Comparison of ENCODE assay signal across 15 mouse cellular contexts in genomic region chr2:92299896-92300295, GRCm38 (mm10).
DNase-seq lines count a peak whose midpoint lies in the region; ATAC-seq lines count a peak whose summit lies in the region.
"Had no signal": no experiment of that assay in that cellular context is flagged by ENCODE, and none has a peak within 500 bp of the region (broad histone marks: within the 10 kb centered on the region; RNA-seq: fewer than 3 reads in every experiment).

No protein-coding gene starts in this region.

- no peak for DNase-seq in forebrain, embryonic 10.5 days (ENCODE audit: extremely low spot score, low spot score)
- DNase-seq in 416B (ENCODE audit: low read depth): peak; percentile 82
- no peak for DNase-seq in kidney, postnatal 10 days
- DNase-seq in cerebellum, adult 11 months: no peak
- DNase-seq in cerebellum, postnatal 25 days: no peak
- DNase-seq: adrenal gland, postnatal 36 days; cerebellum, adult 2 months; gastrocnemius, postnatal 10 days; kidney, postnatal 36 days; right cerebral cortex, adult 18-20 months; thymus, postnatal 25 days had no signal

- no peak overlapping the region for H3K4me2 ChIP-seq in forebrain, embryonic 13.5 days

- H3K36me3 ChIP-seq in forebrain, embryonic 13.5 days (ENCODE audit: poor library complexity, severe bottlenecking): no peaks in the 10 kb centered on the region
- H3K36me3 ChIP-seq in forebrain, embryonic 10.5 days (replicated peaks): no peaks in the 10 kb centered on the region

- 40% methylated on average over 10 of the region's 10 CpGs for WGBS in forebrain, embryonic 13.5 days
- WGBS in forebrain, embryonic 10.5 days: 71% methylated on average over 10 of the region's 10 CpGs

- H3K9ac ChIP-seq in forebrain, embryonic 13.5 days: 0 out of 2 replicates have a peak overlapping the region, but pooled peaks have one; percentile 34

- H3K4me3 ChIP-seq in forebrain, embryonic 13.5 days: no peak overlapping the region
- no peak overlapping the region for H3K4me3 ChIP-seq in forebrain, embryonic 10.5 days

- no peak for ATAC-seq in forebrain, embryonic 13.5 days
- ATAC-seq in common myeloid progenitor, adult 5-6 weeks (replicated peaks; ENCODE audit: low read depth, poor library complexity, severe bottlenecking): peak; percentile 73
- ATAC-seq in megakaryocyte progenitor cell, adult 5-6 weeks (replicated peaks; ENCODE audit: poor library complexity): peak; percentile 71

- H3K27ac ChIP-seq in forebrain, embryonic 13.5 days: peak overlapping the region; percentile 35; the same call in 1 of the 2 replicates
- no peak overlapping the region for H3K27ac ChIP-seq in forebrain, embryonic 10.5 days

- no peaks in the 10 kb centered on the region for H3K9me3 ChIP-seq in forebrain, embryonic 13.5 days (replicated peaks)
- H3K9me3 ChIP-seq in forebrain, embryonic 10.5 days: no peaks in the 10 kb centered on the region

- peaks cover 25% of the 10 kb centered on the region for H3K4me1 ChIP-seq in forebrain, embryonic 13.5 days
- H3K4me1 ChIP-seq in forebrain, embryonic 10.5 days: peaks cover 14% of the 10 kb centered on the region

- H3K27me3 ChIP-seq in forebrain, embryonic 13.5 days: no peaks in the 10 kb centered on the region
- H3K27me3 ChIP-seq in forebrain, embryonic 10.5 days (ENCODE audit: poor library complexity, severe bottlenecking): no peaks in the 10 kb centered on the region
- H3K27me3 ChIP-seq: CH12.LX had no signal
